Mouse (Mus musculus) limb, embryonic 13.5 days (tissue): Measurements from ENCODE around the gene Gipr. TPM values are rescaled to one million over a fixed set of nuclear protein-coding genes. Genes with fewer than 3 reads are reported as not detected.

Experiments
- ATAC-seq: fragments of 200-750 bp; cut with Nextera tagmentation; 2 replicates; pipeline ENCODE4 v1.8.0; 2017; ENCODE audit warnings: low read depth, moderate number of reproducible peaks, moderate TSS enrichment; ENCODE audit not compliant: low FRiP score
- H3K27ac ChIP-seq: fragments of 300-500 bp; sonication (generic); 2 replicates; pipeline ENCODE4 v1.5.1; 2015; ENCODE audit warnings: inconsistent platforms, mild to moderate bottlenecking, moderate library complexity
- H3K27me3 ChIP-seq: fragments of 300-500 bp; sonication (generic); 2 replicates; pipeline ENCODE4 v1.6.1; 2015; ENCODE audit warnings: mild to moderate bottlenecking, inconsistent platforms
- H3K36me3 ChIP-seq: fragments of 300-500 bp; sonication (generic); 2 replicates; pipeline ENCODE4 v1.6.1; 2015; ENCODE audit warnings: inconsistent platforms, mild to moderate bottlenecking, moderate library complexity
- H3K4me1 ChIP-seq: fragments of 300-500 bp; sonication (generic); 2 replicates; pipeline ENCODE4 v1.6.1; 2015; ENCODE audit warnings: inconsistent platforms
- H3K4me2 ChIP-seq: fragments of 300-500 bp; sonication (generic); replicated peaks from 2 replicates; pipeline ENCODE4 v1.6.1; 2015; ENCODE audit warnings: inconsistent platforms, mild to moderate bottlenecking, moderate library complexity
- H3K4me3 ChIP-seq: fragments of 300-500 bp; sonication (generic); 2 replicates; pipeline ENCODE4 v1.5.1; 2015; ENCODE audit warnings: moderate library complexity, mild to moderate bottlenecking, inconsistent platforms
- H3K9ac ChIP-seq: fragments of 300-500 bp; sonication (generic); 2 replicates; pipeline ENCODE4 v1.6.1; 2015; ENCODE audit warnings: mild to moderate bottlenecking, inconsistent platforms
- H3K9me3 ChIP-seq: fragments of 300-500 bp; sonication (generic); 2 replicates; pipeline ENCODE4 v1.6.1; 2016; ENCODE audit warnings: inconsistent platforms
- WGBS: fragments of 180-500 bp; shearing (Covaris S2); methylation state at CpG from one replicate; pipeline ENCODE4 v1.1.7; 2015; 5-methylcytosine and 5-hydroxymethylcytosine counted together
- polyA plus RNA-seq: library from polyadenylated mRNA; unstranded; fragments of >200 nt; fragmentation: Nextera tagmentation; extraction: Ambion mirVana; gene quantifications from 2 replicates; pipeline ENCODE4 v1.2.1, GENCODE M21; 2015

The Gipr gene
- polyA plus RNA-seq, result 0.29 and 0.41 TPM in 2 replicates

DNA sequence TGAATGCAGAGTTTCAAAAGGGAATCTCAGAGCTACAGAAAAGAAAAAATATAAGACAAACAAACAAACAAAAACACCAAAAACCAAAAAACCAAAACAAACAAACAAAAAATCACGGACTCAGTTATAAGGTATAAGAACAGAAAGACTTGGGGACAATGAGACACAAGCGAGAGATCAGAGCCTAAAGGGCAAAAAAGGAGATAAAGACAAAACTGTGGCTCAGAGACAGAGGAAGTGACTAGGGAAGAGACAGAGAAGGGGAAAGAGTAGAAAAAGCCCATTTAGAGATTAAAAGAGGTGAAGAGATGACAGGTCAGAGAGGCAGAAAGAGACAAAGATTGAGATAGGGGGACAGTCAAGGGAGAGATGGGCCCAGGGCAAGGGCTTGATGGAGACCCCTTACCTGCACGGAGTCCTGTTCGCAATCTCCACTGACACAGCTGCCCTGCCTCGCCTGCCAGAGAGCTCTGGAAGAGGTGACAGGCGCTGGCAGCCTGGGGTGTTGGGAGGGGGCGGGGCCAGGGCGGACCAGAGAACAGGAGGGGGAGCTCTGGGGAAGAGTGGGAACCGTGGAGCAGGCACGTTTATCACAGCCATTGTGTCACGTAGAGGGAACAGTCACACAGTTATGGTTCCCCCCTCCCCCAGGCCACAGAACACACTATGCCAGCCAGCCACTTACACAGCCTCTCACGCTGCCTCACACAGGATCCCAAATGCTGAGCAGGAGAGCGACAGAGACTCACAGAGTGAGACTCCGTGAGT lies at the start of gene Gipr:
Gipr (minus strand) TSS at position 472 of the 768 bp plus-strand sequence.
- Histone ChIP-seq H3K9ac (peak within 1 kb of the TSS; percentile 32; the same call in 1 of the 2 replicates), H3K36me3 (no peaks in the 10 kb centered on the region), H3K4me3 (peak within 1 kb of the TSS; percentile 8; the same call in 1 of the 2 replicates), H3K27ac (no peak within 1 kb of the TSS), H3K4me1 (peaks cover 24% of the 10 kb centered on the region), H3K27me3 (peaks cover 56% of the 10 kb centered on the region), H3K9me3 (0 out of 2 replicates have a peak, but pooled peaks cover 5% of the 10 kb centered on the region), H3K4me2 (peak within 1 kb of the TSS; percentile 52)
- ATAC-seq, result no peak
- WGBS, result 10% methylated on average over 14 of the region's 14 CpGs

GRCm38 (mm10) chr7:19214940-19215339 lies 49.0 kb upstream of the Gipr start:
- Histone ChIP-seq H3K36me3 (no peaks in the 10 kb centered on the region), H3K9ac (no peak overlapping the region), H3K27ac (no peak overlapping the region; the same call in 1 of the 2 replicates), H3K4me2 (peak overlapping the region; percentile 78), H3K27me3 (no peaks in the 10 kb centered on the region), H3K4me1 (peaks cover 53% of the 10 kb centered on the region), H3K4me3 (0 out of 2 replicates have a peak overlapping the region, but pooled peaks have one; percentile 2), H3K9me3 (no peaks in the 10 kb centered on the region; the same call in 1 of the 2 replicates)
- no peak for ATAC-seq
- WGBS, result 54% methylated on average over 9 of the region's 9 CpGs

DNA sequence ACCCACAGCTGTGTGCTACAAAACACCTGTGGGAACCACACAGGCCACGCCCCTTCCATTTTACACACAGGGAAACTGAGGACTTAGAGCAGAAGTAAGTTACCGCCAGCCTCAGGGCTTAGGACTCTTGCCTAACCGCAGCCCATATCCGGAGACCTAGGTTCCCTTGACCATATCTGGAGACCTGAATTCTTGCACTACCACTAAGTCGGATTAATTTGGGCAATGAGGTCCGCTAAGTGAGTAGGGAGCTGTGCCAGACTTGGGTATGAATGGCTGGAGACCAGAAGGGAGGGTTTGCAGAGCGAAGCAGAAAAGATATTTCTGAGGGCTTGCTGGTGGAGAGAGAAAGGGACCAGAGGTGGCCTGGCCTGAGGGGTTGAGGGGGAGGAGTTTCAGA lies 48.4 kb upstream of the Gipr start:
- 59% methylated on average over 7 of the region's 7 CpGs for WGBS

GRCm38 (mm10) chr7:19213385-19213784 lies 47.5 kb upstream of the Gipr start:
- Histone ChIP-seq H3K36me3 (no peaks in the 10 kb centered on the region), H3K27me3 (no peaks in the 10 kb centered on the region), H3K9me3 (no peaks in the 10 kb centered on the region; the same call in 1 of the 2 replicates), H3K27ac (no peak overlapping the region; the same call in 1 of the 2 replicates), H3K4me3 (peak overlapping the region; percentile 59), H3K4me2 (peak overlapping the region; percentile 78), H3K9ac (no peak overlapping the region), H3K4me1 (peaks cover 53% of the 10 kb centered on the region)
- WGBS, result 59% methylated on average over 2 of the region's 2 CpGs
- no peak for ATAC-seq

More for the DNA sequence above, 48.4 kb upstream of the Gipr start:
- no peaks in the 10 kb centered on the region for H3K36me3 ChIP-seq
- H3K4me3 ChIP-seq, result 0 out of 2 replicates have a peak overlapping the region, but pooled peaks have one; percentile 2
- ATAC-seq, result no peak
- no peak overlapping the region for H3K9ac ChIP-seq
- H3K27me3 ChIP-seq, result no peaks in the 10 kb centered on the region
- H3K9me3 ChIP-seq, result no peaks in the 10 kb centered on the region; the same call in 1 of the 2 replicates
- no peak overlapping the region; the same call in 1 of the 2 replicates for H3K27ac ChIP-seq
- peak overlapping the region; percentile 78 for H3K4me2 ChIP-seq
- peaks cover 53% of the 10 kb centered on the region for H3K4me1 ChIP-seq

- H3K4me1 ChIP-seq, result peaks cover 43% of the 10 kb centered on the region
- peak; percentile 77; the same call in 1 of the 2 replicates for ATAC-seq
Observed at GRCm38 (mm10) chr7:19211996-19212755, 46.2 kb upstream of the Gipr start, which contains the start of gene Gpr4. Gene Gpr4 (plus strand): TSS chr7:19212538.

GRCm38 (mm10) chr7:19211041-19211675 lies 45.2 kb upstream of the Gipr start:
- WGBS, result 60% methylated on average over 5 of the region's 5 CpGs
- H3K9me3 ChIP-seq, result no peaks in the 10 kb centered on the region; the same call in 1 of the 2 replicates
- peaks cover 36% of the 10 kb centered on the region for H3K4me1 ChIP-seq
- H3K4me2 ChIP-seq, result no peak overlapping the region
- no peaks in the 10 kb centered on the region for H3K27me3 ChIP-seq
- H3K4me3 ChIP-seq, result no peak overlapping the region
- no peak for ATAC-seq
- no peaks in the 10 kb centered on the region; the same call in 1 of the 2 replicates for H3K36me3 ChIP-seq
- H3K27ac ChIP-seq, result no peak overlapping the region
- no peak overlapping the region for H3K9ac ChIP-seq

More at GRCm38 (mm10) chr7:19211996-19212755, 46.2 kb upstream of the Gipr start, which contains the start of gene Gpr4:
- H3K4me3 ChIP-seq, result peak within 1 kb of the TSS; percentile 59
- no peaks in the 10 kb centered on the region for H3K36me3 ChIP-seq
- H3K4me2 ChIP-seq, result peak within 1 kb of the TSS; percentile 78
- peak within 1 kb of the TSS; percentile 63 for H3K9ac ChIP-seq
- WGBS, result 2% methylated on average over 28 of the region's 30 CpGs
- no peaks in the 10 kb centered on the region; the same call in 1 of the 2 replicates for H3K9me3 ChIP-seq
- no peaks in the 10 kb centered on the region for H3K27me3 ChIP-seq
- H3K27ac ChIP-seq, result no peak within 1 kb of the TSS; the same call in 1 of the 2 replicates

GRCm38 (mm10) chr7:19210010-19210409 lies 44.1 kb upstream of the Gipr start:
- 94% methylated on average over 5 of the region's 5 CpGs for WGBS
- Histone ChIP-seq H3K9me3 (no peaks in the 10 kb centered on the region; the same call in 1 of the 2 replicates), H3K36me3 (peaks cover 11% of the 10 kb centered on the region), H3K4me3 (no peak overlapping the region), H3K4me2 (no peak overlapping the region), H3K9ac (no peak overlapping the region), H3K4me1 (peaks cover 26% of the 10 kb centered on the region), H3K27me3 (no peaks in the 10 kb centered on the region), H3K27ac (no peak overlapping the region)
- ATAC-seq, result no peak

- H3K27me3 ChIP-seq, result no peaks in the 10 kb centered on the region
- H3K4me2 ChIP-seq, result no peak overlapping the region
- no peaks in the 10 kb centered on the region; the same call in 1 of the 2 replicates for H3K9me3 ChIP-seq
- no peak for ATAC-seq
- no peak overlapping the region for H3K27ac ChIP-seq
- 81% methylated on average over 4 of the region's 4 CpGs for WGBS
- no peak overlapping the region for H3K4me3 ChIP-seq
- peaks cover 21% of the 10 kb centered on the region for H3K4me1 ChIP-seq
- peaks cover 16% of the 10 kb centered on the region for H3K36me3 ChIP-seq
- H3K9ac ChIP-seq, result no peak overlapping the region
Observed at GRCm38 (mm10) chr7:19209494-19209893, 43.6 kb upstream of the Gipr start.

DNA sequence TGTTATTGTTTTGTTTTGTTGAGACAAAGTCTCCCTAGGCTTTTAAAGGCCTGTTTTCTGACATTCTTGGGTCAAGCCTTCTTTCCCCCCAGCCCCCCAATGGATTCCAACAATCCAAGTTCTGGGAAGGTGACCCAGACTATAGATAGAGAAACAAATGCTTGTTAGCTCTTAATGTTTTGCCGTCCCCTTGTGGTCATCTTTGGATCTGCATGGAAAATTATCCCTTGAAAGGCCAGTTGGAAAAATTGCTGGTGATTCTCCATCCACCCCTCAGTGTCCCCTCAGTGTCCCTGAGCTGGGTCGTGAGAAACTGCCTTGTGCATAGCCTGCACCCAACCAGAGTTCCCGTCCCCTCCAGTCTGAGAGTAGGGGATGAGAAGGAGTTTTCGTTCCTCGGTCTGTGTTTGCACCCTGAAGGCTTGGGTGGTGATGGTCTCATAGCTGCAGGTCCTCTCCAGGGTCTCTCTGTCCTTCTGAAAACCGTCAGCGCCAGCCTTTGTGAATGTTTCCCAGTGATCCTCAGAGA lies 43.1 kb upstream of the Gipr start:
- WGBS, result 52% methylated on average over 7 of the region's 7 CpGs
- no peak for ATAC-seq
- Histone ChIP-seq H3K4me1 (peaks cover 16% of the 10 kb centered on the region), H3K27me3 (no peaks in the 10 kb centered on the region), H3K27ac (no peak overlapping the region), H3K9ac (no peak overlapping the region), H3K9me3 (no peaks in the 10 kb centered on the region; the same call in 1 of the 2 replicates), H3K36me3 (peaks cover 21% of the 10 kb centered on the region), H3K4me3 (no peak overlapping the region), H3K4me2 (no peak overlapping the region)

DNA sequence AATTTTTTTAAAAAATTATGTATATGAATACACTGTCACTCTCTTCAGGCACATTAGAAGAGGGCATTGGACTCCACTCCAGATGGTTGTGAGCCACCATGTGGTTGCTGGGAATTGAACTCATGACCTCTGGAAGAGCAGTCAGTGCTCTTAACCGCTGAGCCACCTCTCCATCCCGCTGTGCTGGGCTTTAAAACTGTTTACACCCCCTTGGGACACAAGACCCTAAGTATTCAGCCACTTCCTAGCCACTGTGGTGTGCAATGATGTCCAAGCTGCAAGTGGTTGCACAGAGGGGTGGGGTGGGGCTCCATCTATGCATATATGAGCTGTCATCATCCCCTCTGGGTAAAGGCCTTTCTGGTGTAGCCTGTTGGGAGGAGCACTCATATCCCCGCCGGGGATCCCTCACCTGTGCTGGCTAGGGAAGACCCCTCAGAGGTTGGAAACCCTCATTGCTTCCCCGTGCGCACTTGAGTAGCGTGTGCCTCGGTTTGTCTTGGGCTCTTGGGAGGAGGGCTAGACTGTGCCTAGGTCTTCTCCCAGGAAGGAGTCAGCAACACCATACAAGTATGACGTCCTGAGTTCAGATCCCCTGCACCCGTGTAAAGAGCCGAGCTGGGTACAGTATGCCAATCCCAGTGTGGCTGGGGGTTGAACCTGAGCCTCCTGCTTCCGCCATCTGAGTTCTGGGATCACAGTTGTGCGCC lies 42.4 kb upstream of the Gipr start:
- 81% methylated on average over 13 of the region's 13 CpGs for WGBS
- H3K27ac ChIP-seq, result no peak overlapping the region
- H3K9me3 ChIP-seq, result no peaks in the 10 kb centered on the region; the same call in 1 of the 2 replicates
- no peak overlapping the region for H3K9ac ChIP-seq
- no peak overlapping the region for H3K4me3 ChIP-seq
- H3K4me2 ChIP-seq, result no peak overlapping the region
- no peak for ATAC-seq
- peaks cover 26% of the 10 kb centered on the region for H3K36me3 ChIP-seq
- H3K27me3 ChIP-seq, result no peaks in the 10 kb centered on the region
- peaks cover 11% of the 10 kb centered on the region for H3K4me1 ChIP-seq
